Mouse (Mus musculus): Measurements from ENCODE around the gene Fpgs.

GRCm38 (mm10) chr2:32720681-32721229 lies 16.8 kb upstream of the Fpgs start, which contains the start of gene Sh2d3c:
- TF ChIP-seq MYOG (IDR thresholded peaks at IDR 0.05; ENCODE audit: control insufficient read depth in 1 of 3, insufficient read depth in 1 of 3, insufficient read length in 2 of 3, low read depth in 2 of 3) (peak in 2 of 3 experiments; percentile 67 to 87), MAX (IDR thresholded peaks at IDR 0.05; ENCODE audit: low read depth) (no peak), POLR2A (IDR thresholded peaks at IDR 0.05; ENCODE audit: insufficient read length, low read depth) (no peak), TCF12 (IDR thresholded peaks at IDR 0.05; ENCODE audit: insufficient read depth, poor library complexity, severe bottlenecking) (no peak)
